In the genomic region with DNA sequence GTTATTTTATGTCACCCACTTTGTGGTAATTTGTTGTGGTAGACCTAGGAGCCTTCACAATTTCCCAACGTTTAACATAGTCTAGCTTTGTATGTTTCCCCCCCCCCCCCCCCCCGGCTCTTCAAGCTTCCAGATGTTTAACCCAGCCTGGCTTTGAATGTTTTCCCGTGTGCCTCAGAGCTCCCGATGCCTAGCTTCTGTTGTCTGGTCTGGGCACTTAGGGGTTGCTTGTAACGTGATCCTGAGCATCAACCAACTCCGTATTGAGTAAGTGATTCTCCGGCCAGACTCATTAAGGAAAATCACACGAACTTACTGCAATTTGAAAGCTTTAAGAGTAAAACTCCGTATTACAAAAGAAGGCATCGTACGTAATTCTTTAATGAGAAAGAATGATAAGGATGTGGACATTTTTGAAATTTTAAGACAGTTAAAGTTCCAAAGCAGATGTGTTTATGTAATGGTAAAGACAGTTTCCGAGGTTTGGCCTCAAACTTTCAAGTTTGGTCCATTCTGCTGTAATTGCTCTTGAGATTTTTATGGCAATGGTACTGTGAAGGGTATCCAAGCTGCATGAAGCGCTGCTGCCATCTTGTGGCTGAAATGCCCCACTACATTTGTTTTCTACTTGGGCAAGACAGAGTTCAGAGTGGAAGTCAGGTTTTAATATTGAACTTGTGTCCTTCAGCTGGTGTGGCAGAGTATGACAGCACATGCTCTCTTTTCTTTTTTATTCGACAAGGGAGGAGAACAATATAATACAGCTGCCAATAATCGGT, we compare ENCODE assay signal across 8 mouse cellular contexts.
DNase-seq lines count a peak whose midpoint lies in the region; ATAC-seq and TF ChIP-seq lines count a peak whose summit lies in the region.

No protein-coding gene starts in this region.

- no peak for TF ChIP-seq EP300 in ES-Bruce4 (IDR thresholded peaks at IDR 0.05; ENCODE audit: insufficient read depth, low read depth, low read length)

- H3K36me3 ChIP-seq in ES-Bruce4 (ENCODE audit: control insufficient read depth, insufficient read depth, low read length, poor library complexity, severe bottlenecking): no peaks in the 10 kb centered on the region
- H3K36me3 ChIP-seq in forebrain, embryonic 13.5 days (ENCODE audit: poor library complexity, severe bottlenecking): no peaks in the 10 kb centered on the region
- no peaks in the 10 kb centered on the region for H3K36me3 ChIP-seq in lung, embryonic 14.5 days (ENCODE audit: insufficient read depth)

- 36% methylated on average over 15 of the region's 15 CpGs for WGBS in forebrain, embryonic 13.5 days
- WGBS in large intestine, adult 2 months: 31% methylated on average over 15 of the region's 15 CpGs
- WGBS in lung, embryonic 14.5 days: 13% methylated on average over 15 of the region's 15 CpGs

- DNase-seq in c-Kit-positive CD71-positive TER-119-negative erythroid progenitor cells, embryonic 14.5 days (ENCODE audit: low read depth): peak; percentile 25
- peak; percentile 7 for DNase-seq in heart, postnatal 25 days (ENCODE audit: low spot score)
- peak; percentile 24 for DNase-seq in large intestine, adult 2 months (ENCODE audit: low read depth, low spot score)
- DNase-seq in lung, embryonic 14.5 days: peak; percentile 96
- DNase-seq in retina, adult 2 months (ENCODE audit: low read depth, low spot score): peak; percentile 25
- DNase-seq in thymus, postnatal 36 days: peak; percentile 39 to 49

- H3K4me2 ChIP-seq in forebrain, embryonic 13.5 days: no peak overlapping the region
- peak overlapping the region; percentile 53 for H3K4me2 ChIP-seq in lung, embryonic 14.5 days

- H3K4me1 ChIP-seq in ES-Bruce4 (ENCODE audit: control insufficient read depth, insufficient read depth, low read length): no peaks in the 10 kb centered on the region
- peaks cover 9% of the 10 kb centered on the region; the same call in 1 of the 2 replicates for H3K4me1 ChIP-seq in forebrain, embryonic 13.5 days
- no peaks in the 10 kb centered on the region for H3K4me1 ChIP-seq in lung, embryonic 14.5 days (ENCODE audit: insufficient read depth)

- peak; percentile 29 for TF ChIP-seq CTCF in ES-Bruce4 (IDR thresholded peaks at IDR 0.05; ENCODE audit: low read depth, low read length)
- peak; percentile 99 for TF ChIP-seq CTCF in lung, embryonic 14.5 days (IDR thresholded peaks at IDR 0.05; ENCODE audit: low read depth)

- no peak overlapping the region for H3K4me3 ChIP-seq in ES-Bruce4 (ENCODE audit: low read depth, low read length)
- H3K4me3 ChIP-seq in forebrain, embryonic 13.5 days: no peak overlapping the region
- H3K4me3 ChIP-seq in lung, embryonic 14.5 days (ENCODE audit: low read depth, low read length): peak overlapping the region; percentile 7; the same call in 1 of the 2 replicates

- ATAC-seq in forebrain, embryonic 13.5 days: peak; percentile 84
- peak; percentile 91 for ATAC-seq in lung, embryonic 14.5 days (ENCODE audit: insufficient read depth)

- no peaks in the 10 kb centered on the region for H3K9me3 ChIP-seq in ES-Bruce4 (replicated peaks; ENCODE audit: control insufficient read depth, insufficient read depth, low read length, poor library complexity, severe bottlenecking)
- H3K9me3 ChIP-seq in forebrain, embryonic 13.5 days (replicated peaks): no peaks in the 10 kb centered on the region
- H3K9me3 ChIP-seq in lung, embryonic 14.5 days (ENCODE audit: low read depth, low read length): no peaks in the 10 kb centered on the region

- no peak for TF ChIP-seq POLR2A in ES-Bruce4 (IDR thresholded peaks at IDR 0.05; ENCODE audit: insufficient read depth, low read length)

- H3K27me3 ChIP-seq in ES-Bruce4 (ENCODE audit: control insufficient read depth, insufficient read depth, low read length, poor library complexity, severe bottlenecking): no peaks in the 10 kb centered on the region
- H3K27me3 ChIP-seq in forebrain, embryonic 13.5 days: no peaks in the 10 kb centered on the region
- H3K27me3 ChIP-seq in lung, embryonic 14.5 days (ENCODE audit: insufficient read depth, low read length): no peaks in the 10 kb centered on the region

- no peak overlapping the region for H3K27ac ChIP-seq in ES-Bruce4 (ENCODE audit: insufficient read depth, low read length)
- H3K27ac ChIP-seq in forebrain, embryonic 13.5 days: no peak overlapping the region
- H3K27ac ChIP-seq in lung, embryonic 14.5 days (ENCODE audit: low read depth): no peak overlapping the region

- intact Hi-C loops in heart, postnatal 25 days (cut with DNase I): loop anchor here (1.0 to 10.0 kb wide), 7 partner anchors 118 to 1051 kb away; partner anchors contain the start of gene Tmem14a

- no peak overlapping the region for H3K9ac ChIP-seq in ES-Bruce4 (ENCODE audit: low read depth, poor library complexity, severe bottlenecking)
- H3K9ac ChIP-seq in forebrain, embryonic 13.5 days: no peak overlapping the region
- H3K9ac ChIP-seq in lung, embryonic 14.5 days: no peak overlapping the region

Comparison
In these comparisons a context has a peak if more than half of its experiments do, and no peak if none do; other contexts are left out.
1. DNase-seq: peak in every context shown above with its lines; median percentile 96 in lung, embryonic 14.5 days; 44 in thymus, postnatal 36 days; 25 in c-Kit-positive CD71-positive TER-119-negative erythroid progenitor cells, embryonic 14.5 days; 25 in retina, adult 2 months; 24 in large intestine, adult 2 months; 7 in heart, postnatal 25 days.